Mouse (Mus musculus) liver, embryonic 14.5 days (tissue): ENCODE data around the gene Tor1a. TPM values are rescaled to one million over a fixed set of nuclear protein-coding genes. Genes with fewer than 3 reads are reported as not detected.

Experiments used
- ATAC-seq: fragments of 200-750 bp; cut with Nextera tagmentation; 2 replicates; pipeline ENCODE4 v1.8.0; 2017; ENCODE audit warnings: moderate number of reproducible peaks, mild to moderate bottlenecking, moderate library complexity; ENCODE audit not compliant: insufficient read depth
- DNase-seq, 3 experiments: peaks; one replicate each; pipeline ENCODE4 v3.0.0-alpha.2; 2012 to 2013; ENCODE audit warnings: low read depth in 3 of 3, low spot score in 3 of 3
- H3K27ac ChIP-seq: fragments of 300-500 bp; sonication (generic); 2 replicates; pipeline ENCODE4 v1.5.1; 2014; ENCODE audit warnings: moderate library complexity, mild to moderate bottlenecking, control low read depth, inconsistent platforms
- H3K27me3 ChIP-seq: fragments of 300-500 bp; sonication (generic); 2 replicates; pipeline ENCODE4 v1.6.1; 2014; ENCODE audit warnings: mild to moderate bottlenecking, low read length, moderate library complexity; ENCODE audit not compliant: control insufficient read depth, insufficient read depth
- H3K36me3 ChIP-seq: fragments of 300-500 bp; sonication (generic); replicated peaks from 2 replicates; pipeline ENCODE4 v1.6.1; 2014; ENCODE audit warnings: low read depth; ENCODE audit not compliant: control insufficient read depth, insufficient read depth
- H3K4me1 ChIP-seq, 2 experiments: fragments of 200-500 bp in 1 of 2; fragments of 300-500 bp in 1 of 2; sonication (generic) in 1 of 2; replicated peaks; 2 replicates each; pipeline ENCODE4 v1.6.1; 2012 to 2014; ENCODE audit warnings: antibody characterized with exemption in 1 of 2, inconsistent platforms in 1 of 2, low read length in 1 of 2; ENCODE audit not compliant: control insufficient read depth in 2 of 2, insufficient read depth in 2 of 2
- H3K4me2 ChIP-seq: fragments of 300-500 bp; sonication (generic); 2 replicates; pipeline ENCODE4 v1.6.1; 2014; ENCODE audit warnings: low read depth, mild to moderate bottlenecking, control low read depth, moderate library complexity
- H3K4me3 ChIP-seq, 2 experiments: fragments of 200-500 bp in 1 of 2; fragments of 300-500 bp in 1 of 2; sonication (generic) in 1 of 2; 2 replicates each; pipeline ENCODE4 v1.5.1; 2012 to 2014; ENCODE audit warnings: low read depth in 2 of 2, low read length in 2 of 2, mild to moderate bottlenecking in 2 of 2, control low read depth in 1 of 2, inconsistent platforms in 1 of 2, moderate library complexity in 1 of 2; ENCODE audit not compliant: insufficient read depth in 1 of 2
- H3K9ac ChIP-seq: fragments of 300-500 bp; sonication (generic); replicated peaks from 2 replicates; pipeline ENCODE4 v1.6.1; 2014; ENCODE audit warnings: mild to moderate bottlenecking, control low read depth, moderate library complexity
- H3K9me3 ChIP-seq: fragments of 300-500 bp; sonication (generic); 2 replicates; pipeline ENCODE4 v1.6.1; 2016; ENCODE audit warnings: low read length, mixed read lengths; ENCODE audit not compliant: control insufficient read depth
- CTCF ChIP-seq: IDR thresholded peaks from 2 replicates; pipeline ENCODE4 v1.5.1; 2016; ENCODE audit warnings: antibody characterized with exemption, low read depth, control low read depth
- EP300 ChIP-seq: IDR thresholded peaks from 2 replicates; pipeline ENCODE4 v1.6.1; 2016; ENCODE audit warnings: antibody characterized with exemption, low read depth
- WGBS: fragments of 180-500 bp; shearing (Covaris S2); extraction: QIAGEN DNeasy Blood & Tissue Kit; methylation state at CpG from one replicate; pipeline ENCODE4 v1.1.7; 2014; ENCODE audit not compliant: insufficient replicate concordance; 5-methylcytosine and 5-hydroxymethylcytosine counted together
- polyA plus RNA-seq, 2 experiments: library from polyadenylated mRNA; depleted of rRNA in 1 of 2; stranded (reverse) in 1 of 2; unstranded in 1 of 2; fragments of >200 nt; fragmentation: Nextera tagmentation in 1 of 2; extraction: Ambion mirVana in 1 of 2; gene quantifications; 2 replicates each; pipeline versions ENCODE4 v1.2.1 to v1.2.3; 2012 to 2014

The Tor1a gene
- polyA plus RNA-seq, 2 experiments = 29.3 to 34.8 TPM

GRCm38 (mm10) chr2:30966826-30967225 lies 907 bp downstream of the Tor1a start:
- Histone ChIP-seq H3K9me3 (no peaks in the 10 kb centered on the region), H3K4me3 (peak overlapping the region; percentile 85 to 88), H3K4me1 (peaks cover 7 to 13% of the 10 kb centered on the region in 2 experiments; a peak in 3 of 4 replicates), H3K4me2 (peak overlapping the region; percentile 97), H3K36me3 (peaks cover 21% of the 10 kb centered on the region), H3K27ac (no peak overlapping the region; the same call in 1 of the 2 replicates), H3K27me3 (no peaks in the 10 kb centered on the region), H3K9ac (peak overlapping the region; percentile 98)
- DNase-seq = no peak
- no peak for TF ChIP-seq EP300
- TF ChIP-seq CTCF = no peak
- peak; percentile 20; the same call in 1 of the 2 replicates for ATAC-seq
- 6% methylated on average over 16 of the region's 16 CpGs for WGBS

GRCm38 (mm10) chr2:30965627-30966026 lies 2.1 kb downstream of the Tor1a start:
- WGBS = 82% methylated on average over 8 of the region's 8 CpGs
- H3K36me3 ChIP-seq = peaks cover 33% of the 10 kb centered on the region
- no peak overlapping the region for H3K27ac ChIP-seq
- DNase-seq (no peak), ATAC-seq (no peak)
- H3K9me3 ChIP-seq = no peaks in the 10 kb centered on the region
- peaks cover 7 to 13% of the 10 kb centered on the region in 2 experiments; a peak in 3 of 4 replicates for H3K4me1 ChIP-seq
- no peak overlapping the region for H3K4me3 ChIP-seq
- peak overlapping the region; percentile 97 for H3K4me2 ChIP-seq
- no peaks in the 10 kb centered on the region for H3K27me3 ChIP-seq
- no peak for TF ChIP-seq EP300
- TF ChIP-seq CTCF = no peak
- no peak overlapping the region for H3K9ac ChIP-seq

- Histone ChIP-seq H3K4me2 (no peak overlapping the region), H3K4me3 (no peak overlapping the region), H3K9ac (no peak overlapping the region), H3K27ac (no peak overlapping the region), H3K9me3 (no peaks in the 10 kb centered on the region), H3K4me1 (peaks cover 7 to 15% of the 10 kb centered on the region in 2 experiments; a peak in 3 of 4 replicates), H3K27me3 (no peaks in the 10 kb centered on the region), H3K36me3 (peaks cover 60% of the 10 kb centered on the region)
- DNase-seq = no peak
- 74% methylated on average over 11 of the region's 11 CpGs for WGBS
- ATAC-seq = no peak
- no peak for TF ChIP-seq CTCF
- TF ChIP-seq EP300 = no peak
Measured at GRCm38 (mm10) chr2:30962570-30963254, 5.0 kb downstream of the Tor1a start.

GRCm38 (mm10) chr2:30959856-30960255 lies 7.9 kb downstream of the Tor1a start:
- Histone ChIP-seq H3K4me2 (no peak overlapping the region), H3K9ac (no peak overlapping the region), H3K27ac (no peak overlapping the region)

GRCm38 (mm10) chr2:30958726-30959125 lies 9.0 kb downstream of the Tor1a start:
- WGBS = 76% methylated on average over 14 of the region's 14 CpGs
- DNase-seq = no peak

More at GRCm38 (mm10) chr2:30959856-30960255, 7.9 kb downstream of the Tor1a start:
- Histone ChIP-seq H3K4me1 (peaks cover 3 to 9% of the 10 kb centered on the region in 2 experiments; a peak in 2 of 4 replicates), H3K27me3 (no peaks in the 10 kb centered on the region), H3K9me3 (no peaks in the 10 kb centered on the region), H3K36me3 (peaks cover 78% of the 10 kb centered on the region), H3K4me3 (no peak overlapping the region)
- WGBS = 46% methylated on average over 5 of the region's 5 CpGs
- DNase-seq = no peak
- TF ChIP-seq CTCF = no peak
- no peak for TF ChIP-seq EP300
- no peak for ATAC-seq

More at GRCm38 (mm10) chr2:30958726-30959125, 9.0 kb downstream of the Tor1a start:
- TF ChIP-seq EP300 (peak; percentile 37; the same call in 1 of the 2 replicates), CTCF (no peak)
- ATAC-seq = peak; percentile 42
- H3K4me1 ChIP-seq = peaks cover 8 to 19% of the 10 kb centered on the region in 2 experiments; a peak in 3 of 4 replicates
- no peak overlapping the region for H3K9ac ChIP-seq
- peaks cover 75% of the 10 kb centered on the region for H3K36me3 ChIP-seq
- no peaks in the 10 kb centered on the region for H3K9me3 ChIP-seq
- H3K4me3 ChIP-seq = no peak overlapping the region
- no peaks in the 10 kb centered on the region for H3K27me3 ChIP-seq
- H3K4me2 ChIP-seq = no peak overlapping the region
- no peak overlapping the region for H3K27ac ChIP-seq
